Mouse (Mus musculus) stomach, embryonic 16.5 days (tissue): ENCODE results near the gene Klk7. TPM values are rescaled to one million over a fixed set of nuclear protein-coding genes. Genes with fewer than 3 reads are reported as not detected.
A peak's percentile ranks its signal among the peaks of the same experiment; 100 is the strongest.

Source experiments
- ATAC-seq: fragments of 200-750 bp; cut with Nextera tagmentation; 2 replicates; pipeline ENCODE4 v1.8.0; 2017; ENCODE audit warnings: moderate number of reproducible peaks, moderate TSS enrichment; ENCODE audit not compliant: insufficient read depth, low FRiP score
- H3K27ac ChIP-seq: fragments of 300-500 bp; sonication (generic); 2 replicates; pipeline ENCODE4 v1.5.1; 2014; ENCODE audit warnings: low read length
- H3K27me3 ChIP-seq: fragments of 300-500 bp; sonication (generic); 2 replicates; pipeline ENCODE4 v1.6.1; 2014; ENCODE audit warnings: low read length, control low read depth, mixed read lengths; ENCODE audit not compliant: control insufficient read depth, insufficient read depth
- H3K36me3 ChIP-seq: fragments of 300-500 bp; sonication (generic); 2 replicates; pipeline ENCODE4 v1.6.1; 2014; ENCODE audit warnings: low read length; ENCODE audit not compliant: control insufficient read depth, insufficient read depth
- H3K4me1 ChIP-seq: fragments of 300-500 bp; sonication (generic); 2 replicates; pipeline ENCODE4 v1.6.1; 2014; ENCODE audit warnings: low read length, control low read depth, mixed read lengths; ENCODE audit not compliant: control insufficient read depth, insufficient read depth
- H3K4me2 ChIP-seq: fragments of 300-500 bp; sonication (generic); 2 replicates; pipeline ENCODE4 v1.6.1; 2014; ENCODE audit warnings: low read depth, low read length, mixed read lengths
- H3K4me3 ChIP-seq: fragments of 300-500 bp; sonication (generic); replicated peaks from 2 replicates; pipeline ENCODE4 v1.5.1; 2014; ENCODE audit warnings: mild to moderate bottlenecking, low read length
- H3K9ac ChIP-seq: fragments of 300-500 bp; sonication (generic); 2 replicates; pipeline ENCODE4 v1.6.1; 2014; ENCODE audit warnings: low read length
- H3K9me3 ChIP-seq: fragments of 300-500 bp; sonication (generic); replicated peaks from 2 replicates; pipeline ENCODE4 v1.6.1; 2016; ENCODE audit warnings: low read length, control low read depth; ENCODE audit not compliant: control insufficient read depth
- WGBS: fragments of 180-500 bp; shearing (Covaris S2); extraction: QIAGEN DNeasy Blood & Tissue Kit; methylation state at CpG from one replicate; pipeline ENCODE4 v1.1.7; 2014; 5-methylcytosine and 5-hydroxymethylcytosine counted together
- polyA plus RNA-seq: library from polyadenylated mRNA; unstranded; fragments of >200 nt; fragmentation: Nextera tagmentation; extraction: Ambion mirVana; gene quantifications from 2 replicates; pipeline ENCODE4 v1.2.1, GENCODE M21; 2015

Gene Klk7
- polyA plus RNA-seq, 1 experiment from 2014 or later = 0.22 TPM

GRCm38 (mm10) chr7:43816746-43817145 lies 5.7 kb downstream of the Klk7 start:
- no peaks in the 10 kb centered on the region for H3K9me3 ChIP-seq
- ATAC-seq = no peak
- H3K4me3 ChIP-seq = no peak overlapping the region
- H3K36me3 ChIP-seq = no peaks in the 10 kb centered on the region
- no peak overlapping the region for H3K9ac ChIP-seq
- H3K4me2 ChIP-seq = no peak overlapping the region
- no peak overlapping the region for H3K27ac ChIP-seq
- H3K27me3 ChIP-seq = no peaks in the 10 kb centered on the region
- H3K4me1 ChIP-seq = no peaks in the 10 kb centered on the region

- Histone ChIP-seq H3K27ac (no peak overlapping the region), H3K4me1 (no peaks in the 10 kb centered on the region), H3K4me2 (no peak overlapping the region), H3K9ac (no peak overlapping the region), H3K27me3 (no peaks in the 10 kb centered on the region), H3K9me3 (no peaks in the 10 kb centered on the region), H3K4me3 (no peak overlapping the region), H3K36me3 (no peaks in the 10 kb centered on the region)
- 83% methylated on average over 7 of the region's 7 CpGs for WGBS
- no peak for ATAC-seq
These were observed 10.5 kb downstream of the Klk7 start for GRCm38 (mm10) chr7:43821581-43821980.

- Histone ChIP-seq H3K9me3 (no peaks in the 10 kb centered on the region), H3K9ac (no peak within 1 kb of the TSS), H3K27ac (no peak within 1 kb of the TSS), H3K4me3 (no peak within 1 kb of the TSS), H3K4me2 (no peak within 1 kb of the TSS), H3K36me3 (no peaks in the 10 kb centered on the region), H3K4me1 (no peaks in the 10 kb centered on the region), H3K27me3 (no peaks in the 10 kb centered on the region)
- 75% methylated on average over 10 of the region's 10 CpGs for WGBS
- ATAC-seq = no peak
These were observed 13.1 kb downstream of the Klk7 start, which contains the start of gene Klk6 for GRCm38 (mm10) chr7:43824199-43824598. Gene Klk6 (plus strand): TSS chr7:43824499.

GRCm38 (mm10) chr7:43826056-43826455 lies 15.0 kb downstream of the Klk7 start:
- Histone ChIP-seq H3K4me2 (no peak overlapping the region), H3K36me3 (no peaks in the 10 kb centered on the region), H3K27ac (no peak overlapping the region), H3K9me3 (no peaks in the 10 kb centered on the region), H3K4me1 (no peaks in the 10 kb centered on the region), H3K4me3 (no peak overlapping the region), H3K27me3 (no peaks in the 10 kb centered on the region), H3K9ac (no peak overlapping the region)
- WGBS = 82% methylated on average over 5 of the region's 5 CpGs
- no peak for ATAC-seq

GRCm38 (mm10) chr7:43827706-43828105 lies 16.6 kb downstream of the Klk7 start:
- Histone ChIP-seq H3K27me3 (no peaks in the 10 kb centered on the region), H3K9ac (no peak overlapping the region), H3K4me1 (no peaks in the 10 kb centered on the region), H3K9me3 (no peaks in the 10 kb centered on the region), H3K36me3 (no peaks in the 10 kb centered on the region), H3K4me2 (no peak overlapping the region), H3K27ac (no peak overlapping the region), H3K4me3 (no peak overlapping the region)
- WGBS = 63% methylated on average over 4 of the region's 4 CpGs
- peak; percentile 73; the same call in 1 of the 2 replicates for ATAC-seq

- no peaks in the 10 kb centered on the region for H3K4me1 ChIP-seq
- H3K27ac ChIP-seq = no peak overlapping the region
- no peaks in the 10 kb centered on the region for H3K27me3 ChIP-seq
- H3K36me3 ChIP-seq = no peaks in the 10 kb centered on the region
- 89% methylated on average over 8 of the region's 8 CpGs for WGBS
- H3K4me2 ChIP-seq = no peak overlapping the region
- H3K9ac ChIP-seq = no peak overlapping the region
- no peaks in the 10 kb centered on the region for H3K9me3 ChIP-seq
- no peak for ATAC-seq
- H3K4me3 ChIP-seq = no peak overlapping the region
These were observed 17.9 kb downstream of the Klk7 start for GRCm38 (mm10) chr7:43829006-43829405.

- no peak within 1 kb of the TSS for H3K4me2 ChIP-seq
- H3K27ac ChIP-seq = no peak within 1 kb of the TSS
- no peak for ATAC-seq
- no peaks in the 10 kb centered on the region for H3K4me1 ChIP-seq
- no peak within 1 kb of the TSS for H3K4me3 ChIP-seq
- H3K9ac ChIP-seq = no peak within 1 kb of the TSS
- 45% methylated on average over 3 of the region's 3 CpGs for WGBS
- H3K9me3 ChIP-seq = no peaks in the 10 kb centered on the region
- H3K36me3 ChIP-seq = no peaks in the 10 kb centered on the region
- no peaks in the 10 kb centered on the region for H3K27me3 ChIP-seq
These were observed 30.6 kb downstream of the Klk7 start, which contains the start of gene Klk5 for GRCm38 (mm10) chr7:43841701-43842100. Gene Klk5 (plus strand): TSS chr7:43841971.

GRCm38 (mm10) chr7:43843801-43844200 lies 32.7 kb downstream of the Klk7 start:
- no peaks in the 10 kb centered on the region for H3K4me1 ChIP-seq
- H3K36me3 ChIP-seq = no peaks in the 10 kb centered on the region
- no peak overlapping the region for H3K4me2 ChIP-seq
- no peak overlapping the region for H3K4me3 ChIP-seq
- 84% methylated on average over 4 of the region's 4 CpGs for WGBS
- 0 out of 2 replicates have a peak, but pooled peaks have one; percentile 25 for ATAC-seq
- no peak overlapping the region for H3K9ac ChIP-seq
- H3K27ac ChIP-seq = no peak overlapping the region
- H3K27me3 ChIP-seq = no peaks in the 10 kb centered on the region
- H3K9me3 ChIP-seq = no peaks in the 10 kb centered on the region

- H3K27me3 ChIP-seq = no peaks in the 10 kb centered on the region
- no peaks in the 10 kb centered on the region for H3K36me3 ChIP-seq
- H3K27ac ChIP-seq = no peak overlapping the region
- 89% methylated on average over 6 of the region's 6 CpGs for WGBS
- no peak for ATAC-seq
- no peaks in the 10 kb centered on the region for H3K9me3 ChIP-seq
- H3K4me2 ChIP-seq = no peak overlapping the region
- H3K9ac ChIP-seq = no peak overlapping the region
- H3K4me1 ChIP-seq = peaks cover 3% of the 10 kb centered on the region; the same call in 1 of the 2 replicates
- no peak overlapping the region for H3K4me3 ChIP-seq
These were observed 40.5 kb downstream of the Klk7 start for GRCm38 (mm10) chr7:43851616-43852015.
